Mouse (Mus musculus) limb, embryonic 14.5 days (tissue): Measurements from ENCODE around the gene Dll4. TPM values are rescaled to one million over a fixed set of nuclear protein-coding genes. Genes with fewer than 3 reads are reported as not detected.

ENCODE experiments used
- ATAC-seq: fragments of 200-750 bp; cut with Nextera tagmentation; 2 replicates; pipeline ENCODE4 v1.8.0; 2017; ENCODE audit warnings: low read depth, moderate number of reproducible peaks, moderate TSS enrichment; ENCODE audit not compliant: low FRiP score
- DNase-seq: peaks from one replicate; pipeline ENCODE4 v3.0.0-alpha.2; 2015; ENCODE audit warnings: low spot score
- H3K27ac ChIP-seq: fragments of 300-500 bp; sonication (generic); replicated peaks from 2 replicates; pipeline ENCODE4 v1.5.1; 2014; ENCODE audit warnings: low read depth, mild to moderate bottlenecking, low read length, moderate library complexity, mixed read lengths
- H3K27me3 ChIP-seq: fragments of 300-500 bp; sonication (generic); 2 replicates; pipeline ENCODE4 v1.6.1; 2014; ENCODE audit warnings: low read length, mixed read lengths; ENCODE audit not compliant: control insufficient read depth, insufficient read depth
- H3K36me3 ChIP-seq: fragments of 300-500 bp; sonication (generic); 2 replicates; pipeline ENCODE4 v1.6.1; 2014; ENCODE audit warnings: mild to moderate bottlenecking, low read length, moderate library complexity, mixed read lengths; ENCODE audit not compliant: control insufficient read depth, insufficient read depth
- H3K4me1 ChIP-seq: fragments of 300-500 bp; sonication (generic); 2 replicates; pipeline ENCODE4 v1.6.1; 2014; ENCODE audit warnings: antibody characterized with exemption, low read length, mixed read lengths; ENCODE audit not compliant: control insufficient read depth, insufficient read depth
- H3K4me2 ChIP-seq: fragments of 300-500 bp; sonication (generic); replicated peaks from 2 replicates; pipeline ENCODE4 v1.6.1; 2014; ENCODE audit warnings: low read depth, mild to moderate bottlenecking, low read length, moderate library complexity; ENCODE audit not compliant: severe bottlenecking
- H3K4me3 ChIP-seq: fragments of 300-500 bp; sonication (generic); replicated peaks from 2 replicates; pipeline ENCODE4 v1.5.1; 2014; ENCODE audit warnings: low read length
- H3K9ac ChIP-seq: fragments of 300-500 bp; sonication (generic); 2 replicates; pipeline ENCODE4 v1.6.1; 2014; ENCODE audit warnings: mild to moderate bottlenecking, low read depth, low read length, moderate library complexity; ENCODE audit not compliant: severe bottlenecking
- H3K9me3 ChIP-seq: fragments of 300-500 bp; sonication (generic); 2 replicates; pipeline ENCODE4 v1.6.1; 2016; ENCODE audit warnings: low read length; ENCODE audit not compliant: control insufficient read depth
- POLR2A ChIP-seq: fragments of 200-500 bp; IDR thresholded peaks from 2 replicates; pipeline ENCODE4 v1.8.0; 2012; ENCODE audit warnings: inconsistent platforms, mild to moderate bottlenecking, moderate library complexity, borderline replicate concordance; ENCODE audit not compliant: insufficient read depth, insufficient read length; ENCODE audit errors: extremely low read depth
- WGBS: fragments of 180-500 bp; shearing (Covaris S2); extraction: QIAGEN DNeasy Blood & Tissue Kit; methylation state at CpG from one replicate; pipeline ENCODE4 v1.1.7; 2014; 5-methylcytosine and 5-hydroxymethylcytosine counted together
- polyA plus RNA-seq, 2 experiments: library from polyadenylated mRNA; depleted of rRNA in 1 of 2; stranded (reverse) in 1 of 2; unstranded in 1 of 2; fragments of >200 nt; fragmentation: Nextera tagmentation in 1 of 2; extraction: Ambion mirVana in 1 of 2; gene quantifications; 2 replicates each; pipeline versions ENCODE4 v1.2.1 to v1.2.3; 2012 to 2014

The Dll4 gene
- polyA plus RNA-seq, 2 experiments = 5.1 to 9.0 TPM

DNA sequence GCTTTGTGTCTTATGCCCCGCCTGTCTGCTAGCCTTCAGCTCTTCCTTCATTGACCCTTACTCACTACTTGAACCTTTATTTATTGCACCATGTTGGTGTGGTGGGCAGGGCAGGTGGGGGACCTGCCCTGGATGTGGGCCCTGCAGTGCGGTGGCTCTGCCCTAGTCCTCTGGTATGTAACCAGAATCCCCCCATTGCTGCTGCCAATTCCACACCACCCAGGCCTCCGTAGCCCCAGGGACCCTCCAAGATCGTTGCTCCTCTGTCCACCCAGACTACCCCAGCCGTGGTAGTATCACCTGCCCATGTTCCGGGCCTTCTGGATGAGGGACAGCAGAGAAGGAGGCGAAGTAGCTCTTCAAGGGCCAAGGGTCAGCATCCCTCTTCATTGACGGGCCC lies 28.1 kb downstream of the Dll4 start:
- Histone ChIP-seq H3K27me3 (peaks cover 10% of the 10 kb centered on the region), H3K36me3 (no peaks in the 10 kb centered on the region), H3K27ac (no peak overlapping the region), H3K4me2 (no peak overlapping the region), H3K9ac (no peak overlapping the region), H3K9me3 (no peaks in the 10 kb centered on the region), H3K4me3 (no peak overlapping the region), H3K4me1 (0 out of 2 replicates have a peak, but pooled peaks cover 3% of the 10 kb centered on the region)
- no peak for TF ChIP-seq POLR2A
- ATAC-seq (no peak), DNase-seq (no peak)
- 81% methylated on average over 8 of the region's 8 CpGs for WGBS

DNA sequence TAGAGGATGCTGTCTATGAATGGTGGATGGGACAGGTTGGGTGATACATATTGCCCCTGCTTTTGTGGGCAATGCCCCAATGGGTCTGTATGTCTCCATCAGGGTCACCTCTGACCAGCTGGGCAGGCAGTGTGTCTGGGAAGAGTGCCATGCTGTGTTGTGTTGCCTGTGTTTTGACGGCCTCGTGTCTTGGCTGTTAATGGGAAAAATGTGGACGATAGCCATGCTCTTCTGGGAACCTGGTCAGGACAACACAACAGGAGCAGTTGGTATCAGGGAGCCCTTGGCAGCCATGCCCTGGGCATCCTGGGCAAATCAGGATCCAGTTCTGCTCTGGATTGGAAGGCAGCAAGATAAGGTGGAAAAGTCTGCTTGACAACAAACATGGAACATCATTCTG lies 29.5 kb downstream of the Dll4 start:
- Histone ChIP-seq H3K27ac (no peak overlapping the region), H3K4me1 (0 out of 2 replicates have a peak, but pooled peaks cover 3% of the 10 kb centered on the region), H3K4me3 (no peak overlapping the region), H3K9ac (no peak overlapping the region), H3K36me3 (no peaks in the 10 kb centered on the region), H3K4me2 (no peak overlapping the region), H3K27me3 (peaks cover 10% of the 10 kb centered on the region), H3K9me3 (no peaks in the 10 kb centered on the region)
- TF ChIP-seq POLR2A = no peak
- WGBS = 70% methylated on average over 3 of the region's 3 CpGs
- ATAC-seq (no peak), DNase-seq (no peak)

DNA sequence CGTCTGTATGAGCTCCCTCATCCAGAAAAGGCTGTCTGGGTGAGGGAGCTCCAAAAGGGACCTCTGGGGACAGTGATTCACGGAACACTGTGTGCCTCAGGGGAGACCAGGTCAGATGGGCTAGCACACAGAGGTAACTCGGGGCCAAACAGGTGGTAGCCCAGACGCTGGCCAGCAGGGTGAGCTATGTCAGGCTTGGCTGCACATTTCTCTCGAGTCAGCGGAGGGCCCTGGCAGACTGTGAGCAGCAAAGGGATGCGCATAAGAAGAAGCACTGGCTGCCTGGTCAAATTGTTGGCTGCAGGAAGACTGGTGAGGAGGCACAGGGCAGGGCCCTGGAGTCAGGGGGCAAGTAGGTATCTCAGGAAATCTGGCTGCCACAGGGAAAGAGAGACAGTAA lies 30.1 kb downstream of the Dll4 start:
- DNase-seq (no peak), ATAC-seq (no peak)
- Histone ChIP-seq H3K27ac (no peak overlapping the region), H3K36me3 (no peaks in the 10 kb centered on the region), H3K4me3 (no peak overlapping the region), H3K4me2 (no peak overlapping the region), H3K4me1 (0 out of 2 replicates have a peak, but pooled peaks cover under 1% of the 10 kb centered on the region), H3K9ac (no peak overlapping the region), H3K9me3 (no peaks in the 10 kb centered on the region), H3K27me3 (peaks cover 7% of the 10 kb centered on the region)
- TF ChIP-seq POLR2A = no peak
- 26% methylated on average over 7 of the region's 7 CpGs for WGBS

DNA sequence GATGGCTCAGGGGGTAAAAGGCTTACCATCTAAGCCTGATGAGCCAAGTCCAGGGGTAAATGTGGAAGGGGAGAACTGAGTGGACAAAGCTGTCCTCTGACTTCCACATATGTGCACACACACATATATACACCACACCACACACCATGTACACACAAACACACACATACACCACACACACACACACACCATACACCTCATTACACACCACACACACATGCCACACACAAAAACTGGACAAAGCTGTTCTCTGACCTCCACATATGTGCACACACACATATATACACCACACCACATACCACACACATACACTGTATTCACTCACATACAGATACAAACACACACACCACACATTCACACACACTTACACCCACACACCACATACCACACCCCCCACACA lies 30.7 kb downstream of the Dll4 start:
- DNase-seq = no peak
- ATAC-seq = no peak

DNA sequence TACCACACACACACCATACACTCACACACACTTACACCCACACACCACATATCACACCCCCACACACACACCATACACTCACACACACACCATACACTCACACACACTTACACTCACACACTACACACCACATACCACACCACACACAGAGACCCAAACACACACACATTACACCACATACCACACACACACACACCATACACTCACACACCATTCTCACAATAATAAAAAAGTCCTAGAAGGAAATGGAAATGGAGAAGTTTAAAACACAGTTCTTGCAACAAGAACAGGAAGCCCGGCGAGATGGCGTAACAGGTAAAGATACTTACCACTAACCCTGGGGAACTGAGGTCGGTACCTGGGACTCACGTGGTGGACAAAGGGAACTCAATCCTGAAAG lies 31.2 kb downstream of the Dll4 start:
- WGBS = 92% methylated on average over 5 of the region's 5 CpGs
- Histone ChIP-seq H3K27me3 (no peaks in the 10 kb centered on the region), H3K4me1 (no peaks in the 10 kb centered on the region), H3K27ac (no peak overlapping the region), H3K4me2 (no peak overlapping the region), H3K4me3 (no peak overlapping the region), H3K36me3 (no peaks in the 10 kb centered on the region), H3K9ac (no peak overlapping the region), H3K9me3 (no peaks in the 10 kb centered on the region)
- TF ChIP-seq POLR2A = no peak
- ATAC-seq (no peak), DNase-seq (no peak)

More for the DNA sequence above, 30.7 kb downstream of the Dll4 start:
- H3K9me3 ChIP-seq = no peaks in the 10 kb centered on the region
- H3K4me3 ChIP-seq = no peak overlapping the region
- peaks cover 2% of the 10 kb centered on the region for H3K27me3 ChIP-seq
- no peak overlapping the region for H3K27ac ChIP-seq
- no peaks in the 10 kb centered on the region for H3K36me3 ChIP-seq
- H3K4me1 ChIP-seq = no peaks in the 10 kb centered on the region
- no peak overlapping the region for H3K9ac ChIP-seq
- no peak for TF ChIP-seq POLR2A
- H3K4me2 ChIP-seq = no peak overlapping the region

DNA sequence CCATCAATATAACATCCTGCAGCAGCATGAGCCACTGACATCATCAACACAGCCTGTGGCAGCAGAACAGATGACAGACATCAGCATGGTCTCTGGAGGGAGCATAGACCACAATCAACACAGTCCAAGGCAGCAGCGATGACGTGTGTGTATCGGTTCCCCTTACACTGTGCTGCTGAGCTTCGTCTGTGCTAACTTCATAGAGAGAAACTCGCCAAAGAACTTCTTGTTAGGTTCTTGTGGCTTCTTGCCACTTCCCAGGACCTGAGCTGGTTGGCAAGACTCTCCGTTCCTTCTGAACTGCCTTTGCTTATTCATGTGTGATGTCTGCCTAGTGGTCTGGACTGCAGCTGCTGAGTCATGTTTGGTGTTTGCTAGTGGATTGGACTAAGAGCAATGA lies 32.7 kb downstream of the Dll4 start:
- H3K36me3 ChIP-seq = no peaks in the 10 kb centered on the region
- 83% methylated on average over 6 of the region's 6 CpGs for WGBS

More for the DNA sequence above, 32.7 kb downstream of the Dll4 start:
- no peak for TF ChIP-seq POLR2A
- H3K9ac ChIP-seq = no peak overlapping the region
- H3K4me2 ChIP-seq = no peak overlapping the region
- no peaks in the 10 kb centered on the region for H3K4me1 ChIP-seq
- DNase-seq (no peak), ATAC-seq (no peak)
- no peaks in the 10 kb centered on the region for H3K27me3 ChIP-seq
- no peak overlapping the region for H3K27ac ChIP-seq
- H3K9me3 ChIP-seq = no peaks in the 10 kb centered on the region
- no peak overlapping the region for H3K4me3 ChIP-seq
